Mouse (Mus musculus) myocyte (in vitro differentiated cells): ENCODE data around the gene Tmem132d.

Experiments
- CEBPB ChIP-seq: IDR thresholded peaks from 2 replicates; pipeline ENCODE4 v1.6.1; 2011; ENCODE audit warnings: mild to moderate bottlenecking, moderate library complexity; ENCODE audit not compliant: poor library complexity, insufficient read depth, severe bottlenecking
- MAX ChIP-seq: IDR thresholded peaks from one replicate; pipeline ENCODE4 v1.6.1; 2011; ENCODE audit warnings: low read depth, mild to moderate bottlenecking, control low read depth
- POLR2A ChIP-seq: IDR thresholded peaks from one replicate; pipeline ENCODE4 v1.6.1; 2011; ENCODE audit warnings: low read depth, mild to moderate bottlenecking, control low read depth, moderate library complexity; ENCODE audit not compliant: insufficient read length
- POLR2AphosphoS2 ChIP-seq: IDR thresholded peaks from one replicate; pipeline ENCODE4 v1.6.1; 2011; ENCODE audit warnings: low read depth, control low read depth; ENCODE audit not compliant: insufficient read length
- TCF12 ChIP-seq: IDR thresholded peaks from one replicate; pipeline ENCODE4 v1.6.1; 2011; ENCODE audit warnings: mild to moderate bottlenecking, control low read depth; ENCODE audit not compliant: poor library complexity, insufficient read depth, severe bottlenecking
- USF1 ChIP-seq: IDR thresholded peaks from one replicate; pipeline ENCODE4 v1.6.1; 2011; ENCODE audit warnings: low read depth, mild to moderate bottlenecking, control low read depth, moderate library complexity

DNA sequence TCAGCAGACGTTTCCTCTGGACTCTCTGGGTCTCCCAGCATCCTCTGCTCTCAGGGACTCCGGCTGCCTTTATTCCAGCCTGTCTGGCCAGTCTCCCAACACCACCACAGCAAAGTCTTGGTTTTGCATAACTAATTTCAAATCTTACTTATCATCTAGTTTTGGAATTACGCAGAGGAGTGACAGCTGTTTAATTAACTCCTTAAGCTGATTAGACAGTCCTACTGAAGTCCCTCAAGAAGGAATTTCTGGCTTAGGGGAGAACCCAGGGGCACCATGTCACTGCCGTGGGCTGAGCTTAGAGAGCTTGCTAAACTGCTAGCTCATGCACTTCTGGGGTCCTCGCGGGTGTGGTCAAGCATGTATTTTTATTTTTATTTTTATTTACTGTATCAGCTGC, 558.4 kb downstream of the Tmem132d start:
- TF ChIP-seq USF1 (no peak), POLR2A (no peak), CEBPB (no peak), TCF12 (no peak), POLR2AphosphoS2 (no peak), MAX (no peak)
